Mouse (Mus musculus): Measurements from ENCODE around the gene Klhl3. TPM values are rescaled to one million over a fixed set of nuclear protein-coding genes. Genes with fewer than 3 reads are reported as not detected.

The Klhl3 gene
- polyA plus RNA-seq, 1 experiment from 2014 or later: 1.8 TPM

DNA sequence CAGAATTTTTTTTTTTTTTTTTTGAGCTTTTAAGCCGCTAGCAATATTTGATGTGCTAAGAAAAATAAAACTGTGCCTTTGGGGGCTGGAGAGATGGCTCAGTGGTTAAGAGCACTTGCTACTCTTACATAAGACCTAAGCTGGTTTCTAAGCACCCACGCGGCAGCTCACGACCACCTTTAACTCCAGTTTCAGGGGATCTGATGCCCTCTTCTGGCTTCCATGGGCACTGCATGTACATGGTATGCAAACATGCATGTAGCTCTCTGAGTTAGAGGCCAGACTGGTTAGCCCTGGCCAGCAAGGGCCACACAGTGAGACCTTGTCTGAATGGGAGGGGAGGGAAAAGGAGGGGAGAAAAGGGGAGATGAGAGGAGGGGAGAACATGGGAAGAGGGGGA, 68.1 kb downstream of the Klhl3 start:
- no peak overlapping the region for H3K4me2 ChIP-seq (ENCODE audit: low read depth, low read length)
- no peaks in the 10 kb centered on the region for H3K9me3 ChIP-seq (replicated peaks; ENCODE audit: control insufficient read depth, low read length)
- 60% methylated on average over 4 of the region's 4 CpGs for WGBS
- no peaks in the 10 kb centered on the region for H3K4me1 ChIP-seq (ENCODE audit: control insufficient read depth, insufficient read depth, low read length)
- no peak overlapping the region for H3K4me3 ChIP-seq (ENCODE audit: low read depth, low read length)
- H3K36me3 ChIP-seq (replicated peaks; ENCODE audit: control insufficient read depth, insufficient read depth, low read depth, low read length): no peaks in the 10 kb centered on the region
- DNase-seq (ENCODE audit: low spot score) (no peak), ATAC-seq (replicated peaks; ENCODE audit: insufficient number of reproducible peaks, low FRiP score, low TSS enrichment, low read depth) (no peak)
- no peak overlapping the region for H3K9ac ChIP-seq (replicated peaks; ENCODE audit: low read length)
- H3K27me3 ChIP-seq (ENCODE audit: control insufficient read depth, insufficient read depth, low read length): no peaks in the 10 kb centered on the region
- H3K27ac ChIP-seq (replicated peaks; ENCODE audit: low read depth, low read length): no peak overlapping the region

DNA sequence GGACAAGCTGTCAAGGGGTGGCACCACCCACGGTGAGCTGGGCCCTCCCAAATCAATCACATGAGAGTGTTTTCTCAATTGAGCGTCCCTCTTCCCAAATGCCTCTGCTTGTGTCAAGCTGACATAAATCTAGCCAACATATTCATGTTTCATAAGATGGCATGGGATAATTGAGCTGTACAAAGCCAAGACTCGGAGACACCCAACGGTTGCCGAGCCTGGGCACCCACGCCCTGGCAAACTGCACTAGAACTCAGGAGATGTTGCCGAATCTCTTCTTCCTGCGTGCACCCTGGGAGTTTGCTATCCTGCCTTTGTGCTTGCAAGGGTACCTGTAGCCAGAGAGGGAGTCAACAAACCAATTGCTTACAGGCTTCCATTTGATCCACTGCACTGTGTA, 70.1 kb downstream of the Klhl3 start:
- Histone ChIP-seq H3K4me2 (ENCODE audit: low read depth, low read length) (no peak overlapping the region), H3K9me3 (replicated peaks; ENCODE audit: control insufficient read depth, low read length) (no peaks in the 10 kb centered on the region), H3K9ac (replicated peaks; ENCODE audit: low read length) (no peak overlapping the region), H3K27me3 (ENCODE audit: control insufficient read depth, insufficient read depth, low read length) (no peaks in the 10 kb centered on the region), H3K4me1 (ENCODE audit: control insufficient read depth, insufficient read depth, low read length) (no peaks in the 10 kb centered on the region), H3K36me3 (replicated peaks; ENCODE audit: control insufficient read depth, insufficient read depth, low read depth, low read length) (no peaks in the 10 kb centered on the region), H3K27ac (replicated peaks; ENCODE audit: low read depth, low read length) (no peak overlapping the region), H3K4me3 (ENCODE audit: low read depth, low read length) (no peak overlapping the region)
- 90% methylated on average over 8 of the region's 8 CpGs for WGBS
- DNase-seq (ENCODE audit: low spot score) (no peak), ATAC-seq (replicated peaks; ENCODE audit: insufficient number of reproducible peaks, low FRiP score, low TSS enrichment, low read depth) (no peak)

DNA sequence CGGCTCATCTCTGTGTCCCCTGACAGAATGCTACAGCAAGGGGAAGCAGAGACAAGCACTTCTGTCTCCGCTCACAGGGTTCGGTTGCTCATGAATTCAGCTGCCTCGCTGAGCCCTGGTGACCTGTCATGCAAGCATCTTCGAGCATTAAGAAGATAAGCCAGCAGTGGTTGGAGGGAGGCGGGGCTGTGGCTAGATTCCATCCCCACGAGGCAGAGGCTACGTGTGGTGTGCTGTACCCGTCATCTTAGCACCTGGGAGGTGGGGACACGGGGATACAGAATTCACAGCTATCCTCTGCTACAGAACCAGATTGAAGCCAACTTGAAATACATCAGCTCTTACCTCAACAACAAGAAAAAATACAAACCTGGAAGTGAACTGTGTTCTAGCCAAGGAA, 73.3 kb downstream of the Klhl3 start:
- H3K4me1 ChIP-seq (ENCODE audit: control insufficient read depth, insufficient read depth, low read length): no peaks in the 10 kb centered on the region
- no peaks in the 10 kb centered on the region for H3K36me3 ChIP-seq (replicated peaks; ENCODE audit: control insufficient read depth, insufficient read depth, low read depth, low read length)
- no peaks in the 10 kb centered on the region for H3K27me3 ChIP-seq (ENCODE audit: control insufficient read depth, insufficient read depth, low read length)
- no peaks in the 10 kb centered on the region for H3K9me3 ChIP-seq (replicated peaks; ENCODE audit: control insufficient read depth, low read length)
- no peak overlapping the region for H3K4me2 ChIP-seq (ENCODE audit: low read depth, low read length)
- no peak overlapping the region for H3K27ac ChIP-seq (replicated peaks; ENCODE audit: low read depth, low read length)
- no peak overlapping the region for H3K4me3 ChIP-seq (ENCODE audit: low read depth, low read length)
- ATAC-seq (replicated peaks; ENCODE audit: insufficient number of reproducible peaks, low FRiP score, low TSS enrichment, low read depth): no peak
- H3K9ac ChIP-seq (replicated peaks; ENCODE audit: low read length): no peak overlapping the region
- 76% methylated on average over 10 of the region's 10 CpGs for WGBS
- DNase-seq (ENCODE audit: low spot score): no peak

DNA sequence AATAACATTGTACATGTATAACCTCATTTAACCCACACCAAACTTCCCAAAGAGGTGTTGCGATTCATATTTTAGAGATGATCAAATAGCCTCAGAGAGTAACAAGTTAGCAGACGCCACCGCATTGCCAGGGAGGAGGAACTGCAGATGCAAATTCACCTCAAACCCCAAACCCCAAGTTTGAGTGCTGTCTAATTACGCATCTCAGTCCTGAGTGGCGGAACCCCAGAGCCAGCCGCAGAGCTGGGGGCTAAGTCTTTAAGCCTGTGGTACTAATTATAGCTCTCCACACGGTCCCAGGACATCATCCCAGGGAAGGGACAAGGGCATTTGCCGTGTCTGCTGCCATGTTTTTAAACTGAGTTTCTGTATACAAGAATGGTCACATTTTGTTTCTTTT, 75.9 kb downstream of the Klhl3 start:
- Histone ChIP-seq H3K9ac (replicated peaks; ENCODE audit: low read length) (no peak overlapping the region), H3K27me3 (ENCODE audit: control insufficient read depth, insufficient read depth, low read length) (no peaks in the 10 kb centered on the region), H3K4me1 (ENCODE audit: control insufficient read depth, insufficient read depth, low read length) (no peaks in the 10 kb centered on the region), H3K27ac (replicated peaks; ENCODE audit: low read depth, low read length) (no peak overlapping the region), H3K4me3 (ENCODE audit: low read depth, low read length) (no peak overlapping the region), H3K4me2 (ENCODE audit: low read depth, low read length) (no peak overlapping the region), H3K36me3 (replicated peaks; ENCODE audit: control insufficient read depth, insufficient read depth, low read depth, low read length) (no peaks in the 10 kb centered on the region), H3K9me3 (replicated peaks; ENCODE audit: control insufficient read depth, low read length) (no peaks in the 10 kb centered on the region)
- no peak for ATAC-seq (replicated peaks; ENCODE audit: insufficient number of reproducible peaks, low FRiP score, low TSS enrichment, low read depth)
- WGBS: 72% methylated on average over 8 of the region's 8 CpGs
- no peak for DNase-seq (ENCODE audit: low spot score)

DNA sequence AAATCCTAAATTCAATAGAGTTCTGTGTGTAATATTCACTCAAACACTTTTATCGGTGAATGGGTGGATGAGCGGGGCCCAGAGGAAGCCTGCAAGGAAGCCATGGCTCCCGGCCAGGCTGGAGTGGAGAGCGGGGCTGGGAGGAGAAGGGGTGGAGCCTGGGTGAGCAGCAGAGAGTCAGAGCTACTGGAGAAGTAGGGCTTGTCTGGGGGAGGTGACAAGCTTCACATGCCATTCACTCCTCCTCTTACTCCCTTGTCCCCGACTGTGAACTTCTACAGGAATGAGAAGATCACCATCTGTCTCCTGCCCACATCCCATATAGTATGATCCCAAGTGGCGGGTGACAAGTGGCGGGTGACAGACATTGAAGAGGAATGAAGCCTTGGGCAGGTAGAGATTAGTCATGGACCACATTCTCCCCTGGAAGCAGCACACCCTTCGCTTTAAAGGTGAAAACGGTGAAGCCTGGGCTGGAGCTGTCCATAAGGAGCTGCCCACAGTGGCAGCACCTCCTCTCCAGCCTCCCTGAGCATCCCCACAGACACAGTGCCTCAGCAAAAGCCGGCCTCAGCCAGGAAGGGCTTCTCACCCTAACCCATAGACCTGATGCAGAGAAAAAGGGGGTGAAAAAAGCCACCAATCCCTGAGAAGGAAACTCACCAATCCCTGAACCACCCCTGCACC, 77.8 kb downstream of the Klhl3 start:
- H3K36me3 ChIP-seq (replicated peaks; ENCODE audit: control insufficient read depth, insufficient read depth, low read depth, low read length): no peaks in the 10 kb centered on the region
- ATAC-seq (replicated peaks; ENCODE audit: insufficient number of reproducible peaks, low FRiP score, low TSS enrichment, low read depth) (no peak), DNase-seq (ENCODE audit: low spot score) (no peak)
- WGBS: 73% methylated on average over 10 of the region's 10 CpGs
- H3K4me1 ChIP-seq (ENCODE audit: control insufficient read depth, insufficient read depth, low read length): no peaks in the 10 kb centered on the region
- no peak overlapping the region for H3K4me2 ChIP-seq (ENCODE audit: low read depth, low read length)
- H3K4me3 ChIP-seq (ENCODE audit: low read depth, low read length): no peak overlapping the region
- no peaks in the 10 kb centered on the region for H3K9me3 ChIP-seq (replicated peaks; ENCODE audit: control insufficient read depth, low read length)
- no peaks in the 10 kb centered on the region for H3K27me3 ChIP-seq (ENCODE audit: control insufficient read depth, insufficient read depth, low read length)
- no peak overlapping the region for H3K27ac ChIP-seq (replicated peaks; ENCODE audit: low read depth, low read length)
- H3K9ac ChIP-seq (replicated peaks; ENCODE audit: low read length): no peak overlapping the region

DNA sequence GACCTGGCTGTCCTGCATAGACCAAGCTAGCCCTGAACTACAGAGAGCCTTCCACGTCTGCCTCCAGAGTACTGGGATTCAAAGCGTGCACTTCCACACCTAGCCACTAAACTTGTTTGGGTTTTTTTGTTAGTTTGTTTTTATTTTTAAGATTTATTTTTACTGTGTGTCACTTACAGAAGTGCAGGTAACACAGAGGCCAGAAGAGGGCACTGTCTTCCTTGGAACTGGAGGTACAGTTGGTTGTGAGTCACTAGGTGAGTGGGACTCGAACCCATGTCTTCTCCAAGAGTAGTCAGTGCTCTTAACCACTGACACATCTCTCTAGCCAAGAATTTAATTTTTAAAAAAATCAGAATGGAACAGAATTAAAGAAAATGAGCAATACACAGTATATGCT, 78.4 kb downstream of the Klhl3 start:
- no peaks in the 10 kb centered on the region for H3K4me1 ChIP-seq (ENCODE audit: control insufficient read depth, insufficient read depth, low read length)
- no peak overlapping the region for H3K4me3 ChIP-seq (ENCODE audit: low read depth, low read length)
- 90% methylated on average over 3 of the region's 3 CpGs for WGBS
- H3K9me3 ChIP-seq (replicated peaks; ENCODE audit: control insufficient read depth, low read length): no peaks in the 10 kb centered on the region
- DNase-seq (ENCODE audit: low spot score) (no peak), ATAC-seq (replicated peaks; ENCODE audit: insufficient number of reproducible peaks, low FRiP score, low TSS enrichment, low read depth) (no peak)
- no peak overlapping the region for H3K4me2 ChIP-seq (ENCODE audit: low read depth, low read length)
- H3K9ac ChIP-seq (replicated peaks; ENCODE audit: low read length): no peak overlapping the region
- no peaks in the 10 kb centered on the region for H3K27me3 ChIP-seq (ENCODE audit: control insufficient read depth, insufficient read depth, low read length)
- no peaks in the 10 kb centered on the region for H3K36me3 ChIP-seq (replicated peaks; ENCODE audit: control insufficient read depth, insufficient read depth, low read depth, low read length)
- no peak overlapping the region for H3K27ac ChIP-seq (replicated peaks; ENCODE audit: low read depth, low read length)

DNA sequence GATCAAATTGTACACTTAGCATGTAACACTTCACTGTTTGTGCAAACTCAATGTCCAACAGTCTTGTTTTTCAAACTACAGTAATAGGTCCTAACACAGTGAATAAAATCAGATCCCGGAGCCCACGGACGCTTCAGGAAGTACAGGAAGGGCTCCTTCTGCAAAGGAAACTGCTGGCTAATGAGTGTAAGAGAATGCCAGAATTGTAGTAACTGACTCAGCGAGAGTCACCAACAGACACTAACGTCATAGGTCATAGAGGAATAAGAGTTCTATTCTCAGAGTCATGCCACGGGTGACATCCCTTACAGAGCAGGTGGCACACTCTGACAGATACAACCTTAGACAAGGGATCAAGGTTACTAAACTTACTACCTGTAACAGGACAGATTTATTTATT, 78.9 kb downstream of the Klhl3 start:
- DNase-seq (ENCODE audit: low spot score): no peak
- no peak overlapping the region for H3K4me3 ChIP-seq (ENCODE audit: low read depth, low read length)
- no peak overlapping the region for H3K4me2 ChIP-seq (ENCODE audit: low read depth, low read length)
- H3K9ac ChIP-seq (replicated peaks; ENCODE audit: low read length): no peak overlapping the region
- ATAC-seq (replicated peaks; ENCODE audit: insufficient number of reproducible peaks, low FRiP score, low TSS enrichment, low read depth): no peak
- H3K27me3 ChIP-seq (ENCODE audit: control insufficient read depth, insufficient read depth, low read length): no peaks in the 10 kb centered on the region
- no peaks in the 10 kb centered on the region for H3K4me1 ChIP-seq (ENCODE audit: control insufficient read depth, insufficient read depth, low read length)
- no peaks in the 10 kb centered on the region for H3K36me3 ChIP-seq (replicated peaks; ENCODE audit: control insufficient read depth, insufficient read depth, low read depth, low read length)
- H3K9me3 ChIP-seq (replicated peaks; ENCODE audit: control insufficient read depth, low read length): no peaks in the 10 kb centered on the region
- 86% methylated on average over 6 of the region's 6 CpGs for WGBS
- no peak overlapping the region for H3K27ac ChIP-seq (replicated peaks; ENCODE audit: low read depth, low read length)

DNA sequence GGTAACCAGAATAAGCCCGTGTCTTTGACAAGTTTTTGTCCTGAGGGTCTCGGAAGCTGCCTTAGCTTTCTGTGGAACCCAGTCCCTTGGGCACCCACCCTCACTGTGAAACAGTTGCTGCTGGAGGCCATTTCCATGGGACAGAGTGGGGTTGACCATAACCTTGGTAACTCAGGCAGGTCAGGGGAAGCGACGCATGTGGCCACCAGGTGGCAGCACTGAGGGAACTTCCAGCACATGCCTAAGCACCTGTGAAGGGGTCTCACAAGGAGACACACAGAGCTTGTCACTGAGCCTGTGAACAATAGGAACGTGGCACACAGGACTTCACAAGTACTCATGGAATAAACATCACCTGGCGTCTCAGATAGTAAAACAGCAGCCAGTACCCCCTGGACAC, 81.6 kb downstream of the Klhl3 start:
- Histone ChIP-seq H3K36me3 (replicated peaks; ENCODE audit: control insufficient read depth, insufficient read depth, low read depth, low read length) (no peaks in the 10 kb centered on the region), H3K9ac (replicated peaks; ENCODE audit: low read length) (no peak overlapping the region), H3K27ac (replicated peaks; ENCODE audit: low read depth, low read length) (no peak overlapping the region), H3K4me1 (ENCODE audit: control insufficient read depth, insufficient read depth, low read length) (no peaks in the 10 kb centered on the region), H3K4me3 (ENCODE audit: low read depth, low read length) (no peak overlapping the region), H3K4me2 (ENCODE audit: low read depth, low read length) (no peak overlapping the region), H3K9me3 (replicated peaks; ENCODE audit: control insufficient read depth, low read length) (no peaks in the 10 kb centered on the region), H3K27me3 (ENCODE audit: control insufficient read depth, insufficient read depth, low read length) (no peaks in the 10 kb centered on the region)
- ATAC-seq (replicated peaks; ENCODE audit: insufficient number of reproducible peaks, low FRiP score, low TSS enrichment, low read depth) (no peak), DNase-seq (ENCODE audit: low spot score) (peak; percentile 77)
- WGBS: 40% methylated on average over 6 of the region's 6 CpGs

Data from embryonic facial prominence, embryonic 11.5 days (tissue).